Mouse (Mus musculus): Measurements from ENCODE around the gene Olfr593. TPM values are rescaled to one million over a fixed set of nuclear protein-coding genes. Genes with fewer than 3 reads are reported as not detected.

Olfr593 gene
- polyA plus RNA-seq (2014; fragmentation: Illumina TruSeq; extraction: RNeasy Lipid Tissue Mini Kit (QIAGEN cat#74804); ENCODE audit: insufficient read depth, low read depth, low replicate concordance), result not detected

DNA sequence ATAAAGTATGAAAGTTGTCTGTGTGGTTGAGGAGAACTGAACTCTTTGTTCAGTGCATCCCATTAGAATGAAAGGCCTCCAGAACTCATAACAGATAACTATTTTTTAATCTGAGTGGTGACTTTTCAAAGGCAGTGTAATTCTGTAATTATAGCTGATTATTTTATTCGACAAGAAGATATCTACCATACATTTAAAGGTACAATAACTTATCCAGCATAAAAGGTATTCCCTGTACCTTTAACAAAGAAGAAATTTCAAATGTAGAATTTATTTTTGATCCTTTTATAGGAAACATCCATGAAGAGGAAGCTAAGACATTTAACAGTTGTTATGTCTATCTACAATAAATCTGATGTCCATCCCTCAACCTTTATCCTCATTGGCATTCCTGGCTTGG lies at the start of gene Olfr593:
Olfr593 (plus strand) TSS at position 301 of the 400 bp plus-strand sequence.

DNA sequence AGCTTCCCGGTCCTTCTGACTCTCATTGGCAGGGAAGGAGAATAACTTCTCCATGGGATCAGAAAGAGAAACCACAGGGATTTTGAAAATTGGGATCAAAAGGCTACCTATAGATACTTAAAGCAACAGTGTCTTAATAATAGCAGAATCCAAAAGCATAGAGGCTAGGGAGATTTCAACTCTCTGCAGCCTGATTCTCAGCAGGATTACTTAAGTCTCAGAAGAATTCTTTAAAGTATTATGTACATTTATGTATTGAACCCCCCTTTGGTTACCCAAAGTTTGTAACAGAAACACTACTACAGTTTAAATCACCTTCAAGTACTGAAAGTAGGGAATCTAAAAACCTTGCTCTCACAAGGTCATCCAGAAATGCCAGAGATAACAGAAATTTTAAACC lies 33.4 kb upstream of the Olfr593 start, which contains the start of gene Olfr591:
Olfr591 (minus strand) TSS at position 101 of the 400 bp plus-strand sequence.

DNA sequence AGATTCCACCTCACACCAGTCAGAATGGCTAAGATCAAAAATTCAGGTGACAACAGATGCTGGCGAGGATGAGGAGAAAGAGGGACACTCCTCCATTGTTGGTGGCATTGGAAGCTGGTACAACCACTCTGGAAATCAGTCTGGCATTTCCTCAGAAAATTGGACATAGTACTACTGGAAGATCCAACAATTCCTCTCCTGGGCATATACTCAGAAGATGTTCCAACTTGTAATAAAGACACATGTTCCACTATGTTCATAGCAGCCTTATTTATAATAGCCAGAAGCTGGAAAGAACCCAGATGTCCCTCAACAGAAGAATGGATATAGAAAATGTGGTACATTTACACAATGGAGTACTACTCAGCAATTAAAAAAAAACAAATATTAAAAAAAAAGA lies 27.2 kb upstream of the Olfr593 start, which contains the start of gene Olfr592:
Olfr592 (plus strand) TSS at position 301 of the 400 bp plus-strand sequence.

DNA sequence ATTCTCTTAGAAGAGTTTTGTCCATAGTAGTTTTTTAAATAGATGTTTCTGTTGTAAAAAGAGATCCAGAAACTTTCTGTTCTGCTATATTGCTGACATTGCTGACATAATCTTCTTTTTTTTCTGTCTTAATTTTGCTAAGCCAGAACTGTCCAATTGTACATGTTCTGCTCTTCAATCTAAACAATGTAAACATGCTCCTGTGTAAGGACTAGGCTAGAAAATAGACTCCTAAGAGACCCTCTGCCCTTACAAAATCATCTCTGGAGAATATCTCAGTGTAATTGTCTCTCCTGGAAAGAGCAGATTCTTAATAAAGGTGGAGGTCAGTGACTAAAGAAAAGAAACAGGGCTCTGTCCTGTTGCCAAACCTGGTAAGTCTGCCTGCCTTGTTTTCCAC lies 5.0 kb downstream of the Olfr593 start, which contains the start of gene Olfr594:
Olfr594 (plus strand) TSS at position 301 of the 400 bp plus-strand sequence.

GRCm38 (mm10) chr7:103252405-103252804 lies 40.7 kb downstream of the Olfr593 start, which contains the start of gene Usp17ld:
Gene Usp17ld, minus strand, starts transcription at chr7:103252505.

Other genes starting within 250 kb of the Olfr593 start
- not detected for gene Olfr576, start 249.2 kb upstream of the Olfr593 start, polyA plus RNA-seq (2014; fragmentation: Illumina TruSeq; extraction: RNeasy Lipid Tissue Mini Kit (QIAGEN cat#74804); ENCODE audit: insufficient read depth, low read depth, low replicate concordance)
- not detected for gene Olfr577, start 235.9 kb upstream of the Olfr593 start, polyA plus RNA-seq (2014; fragmentation: Illumina TruSeq; extraction: RNeasy Lipid Tissue Mini Kit (QIAGEN cat#74804); ENCODE audit: insufficient read depth, low read depth, low replicate concordance)
- gene Olfr578, start 222.5 kb upstream of the Olfr593 start, polyA plus RNA-seq (2014; fragmentation: Illumina TruSeq; extraction: RNeasy Lipid Tissue Mini Kit (QIAGEN cat#74804); ENCODE audit: insufficient read depth, low read depth, low replicate concordance), result not detected
- gene Olfr582, start 173.8 kb upstream of the Olfr593 start, polyA plus RNA-seq (2014; fragmentation: Illumina TruSeq; extraction: RNeasy Lipid Tissue Mini Kit (QIAGEN cat#74804); ENCODE audit: insufficient read depth, low read depth, low replicate concordance), result not detected
- not detected for gene Olfr583, start 160.6 kb upstream of the Olfr593 start, polyA plus RNA-seq (2014; fragmentation: Illumina TruSeq; extraction: RNeasy Lipid Tissue Mini Kit (QIAGEN cat#74804); ENCODE audit: insufficient read depth, low read depth, low replicate concordance)
- gene Olfr584, start 130.0 kb upstream of the Olfr593 start, polyA plus RNA-seq (2014; fragmentation: Illumina TruSeq; extraction: RNeasy Lipid Tissue Mini Kit (QIAGEN cat#74804); ENCODE audit: insufficient read depth, low read depth, low replicate concordance), result not detected
- not detected for gene Olfr585, start 114.1 kb upstream of the Olfr593 start, polyA plus RNA-seq (2014; fragmentation: Illumina TruSeq; extraction: RNeasy Lipid Tissue Mini Kit (QIAGEN cat#74804); ENCODE audit: insufficient read depth, low read depth, low replicate concordance)
- gene Olfr586, start 86.2 kb upstream of the Olfr593 start, polyA plus RNA-seq (2014; fragmentation: Illumina TruSeq; extraction: RNeasy Lipid Tissue Mini Kit (QIAGEN cat#74804); ENCODE audit: insufficient read depth, low read depth, low replicate concordance), result not detected
- gene Olfr588-ps1, start 71.0 kb upstream of the Olfr593 start, polyA plus RNA-seq (2014; fragmentation: Illumina TruSeq; extraction: RNeasy Lipid Tissue Mini Kit (QIAGEN cat#74804); ENCODE audit: insufficient read depth, low read depth, low replicate concordance), result not detected
- gene Olfr589, start 55.5 kb upstream of the Olfr593 start, polyA plus RNA-seq (2014; fragmentation: Illumina TruSeq; extraction: RNeasy Lipid Tissue Mini Kit (QIAGEN cat#74804); ENCODE audit: insufficient read depth, low read depth, low replicate concordance), result not detected
- gene Olfr591, start 33.5 kb upstream of the Olfr593 start, polyA plus RNA-seq (2014; fragmentation: Illumina TruSeq; extraction: RNeasy Lipid Tissue Mini Kit (QIAGEN cat#74804); ENCODE audit: insufficient read depth, low read depth, low replicate concordance), result not detected
- not detected for gene Olfr592, start 27.1 kb upstream of the Olfr593 start, polyA plus RNA-seq (2014; fragmentation: Illumina TruSeq; extraction: RNeasy Lipid Tissue Mini Kit (QIAGEN cat#74804); ENCODE audit: insufficient read depth, low read depth, low replicate concordance)
- not detected for gene Olfr594, start 5.1 kb downstream of the Olfr593 start, polyA plus RNA-seq (2014; fragmentation: Illumina TruSeq; extraction: RNeasy Lipid Tissue Mini Kit (QIAGEN cat#74804); ENCODE audit: insufficient read depth, low read depth, low replicate concordance)
- not detected for gene Usp17ld, start 40.6 kb downstream of the Olfr593 start, polyA plus RNA-seq (2014; fragmentation: Illumina TruSeq; extraction: RNeasy Lipid Tissue Mini Kit (QIAGEN cat#74804); ENCODE audit: insufficient read depth, low read depth, low replicate concordance)
- not detected for gene Olfr596, start 93.8 kb downstream of the Olfr593 start, polyA plus RNA-seq (2014; fragmentation: Illumina TruSeq; extraction: RNeasy Lipid Tissue Mini Kit (QIAGEN cat#74804); ENCODE audit: insufficient read depth, low read depth, low replicate concordance)
- not detected for gene Olfr597, start 104.5 kb downstream of the Olfr593 start, polyA plus RNA-seq (2014; fragmentation: Illumina TruSeq; extraction: RNeasy Lipid Tissue Mini Kit (QIAGEN cat#74804); ENCODE audit: insufficient read depth, low read depth, low replicate concordance)
- not detected for gene Olfr598, start 111.7 kb downstream of the Olfr593 start, polyA plus RNA-seq (2014; fragmentation: Illumina TruSeq; extraction: RNeasy Lipid Tissue Mini Kit (QIAGEN cat#74804); ENCODE audit: insufficient read depth, low read depth, low replicate concordance)
- not detected for gene Olfr599, start 124.1 kb downstream of the Olfr593 start, polyA plus RNA-seq (2014; fragmentation: Illumina TruSeq; extraction: RNeasy Lipid Tissue Mini Kit (QIAGEN cat#74804); ENCODE audit: insufficient read depth, low read depth, low replicate concordance)
- gene Olfr600, start 137.8 kb downstream of the Olfr593 start, polyA plus RNA-seq (2014; fragmentation: Illumina TruSeq; extraction: RNeasy Lipid Tissue Mini Kit (QIAGEN cat#74804); ENCODE audit: insufficient read depth, low read depth, low replicate concordance), result not detected
- gene Olfr601, start 150.8 kb downstream of the Olfr593 start, polyA plus RNA-seq (2014; fragmentation: Illumina TruSeq; extraction: RNeasy Lipid Tissue Mini Kit (QIAGEN cat#74804); ENCODE audit: insufficient read depth, low read depth, low replicate concordance), result not detected
- not detected for gene Olfr603, start 174.3 kb downstream of the Olfr593 start, polyA plus RNA-seq (2014; fragmentation: Illumina TruSeq; extraction: RNeasy Lipid Tissue Mini Kit (QIAGEN cat#74804); ENCODE audit: insufficient read depth, low read depth, low replicate concordance)
- not detected for gene Usp17lc, start 203.2 kb downstream of the Olfr593 start, polyA plus RNA-seq (2014; fragmentation: Illumina TruSeq; extraction: RNeasy Lipid Tissue Mini Kit (QIAGEN cat#74804); ENCODE audit: insufficient read depth, low read depth, low replicate concordance)
- gene Olfr605, start 233.6 kb downstream of the Olfr593 start, polyA plus RNA-seq (2014; fragmentation: Illumina TruSeq; extraction: RNeasy Lipid Tissue Mini Kit (QIAGEN cat#74804); ENCODE audit: insufficient read depth, low read depth, low replicate concordance), result not detected
- gene Olfr606, start 237.2 kb downstream of the Olfr593 start, polyA plus RNA-seq (2014; fragmentation: Illumina TruSeq; extraction: RNeasy Lipid Tissue Mini Kit (QIAGEN cat#74804); ENCODE audit: insufficient read depth, low read depth, low replicate concordance), result not detected